Mouse (Mus musculus): ENCODE data around the gene Cox19. TPM values are rescaled to one million over a fixed set of nuclear protein-coding genes. Genes with fewer than 3 reads are reported as not detected.

The Cox19 gene
- polyA plus RNA-seq, 1 experiment from 2014 or later: 118 TPM

- no peaks in the 10 kb centered on the region for H3K36me3 ChIP-seq
- H3K4me3 ChIP-seq (replicated peaks): no peak overlapping the region
- no peak overlapping the region for H3K9ac ChIP-seq (replicated peaks)
- peak overlapping the region; percentile 17 for H3K4me2 ChIP-seq
- WGBS: 87% methylated on average over 18 of the region's 18 CpGs
- H3K4me1 ChIP-seq (replicated peaks): peaks cover 52% of the 10 kb centered on the region
- no peaks in the 10 kb centered on the region; the same call in 1 of the 2 replicates for H3K27me3 ChIP-seq
- no peak for ATAC-seq (ENCODE audit: insufficient number of reproducible peaks, insufficient read depth, low FRiP score, low TSS enrichment, low read depth)
- H3K27ac ChIP-seq: 0 out of 2 replicates have a peak overlapping the region, but pooled peaks have one; percentile 13
- no peaks in the 10 kb centered on the region for H3K9me3 ChIP-seq
Observed at GRCm38 (mm10) chr5:139381586-139382513, 30.6 kb upstream of the Cox19 start.

DNA sequence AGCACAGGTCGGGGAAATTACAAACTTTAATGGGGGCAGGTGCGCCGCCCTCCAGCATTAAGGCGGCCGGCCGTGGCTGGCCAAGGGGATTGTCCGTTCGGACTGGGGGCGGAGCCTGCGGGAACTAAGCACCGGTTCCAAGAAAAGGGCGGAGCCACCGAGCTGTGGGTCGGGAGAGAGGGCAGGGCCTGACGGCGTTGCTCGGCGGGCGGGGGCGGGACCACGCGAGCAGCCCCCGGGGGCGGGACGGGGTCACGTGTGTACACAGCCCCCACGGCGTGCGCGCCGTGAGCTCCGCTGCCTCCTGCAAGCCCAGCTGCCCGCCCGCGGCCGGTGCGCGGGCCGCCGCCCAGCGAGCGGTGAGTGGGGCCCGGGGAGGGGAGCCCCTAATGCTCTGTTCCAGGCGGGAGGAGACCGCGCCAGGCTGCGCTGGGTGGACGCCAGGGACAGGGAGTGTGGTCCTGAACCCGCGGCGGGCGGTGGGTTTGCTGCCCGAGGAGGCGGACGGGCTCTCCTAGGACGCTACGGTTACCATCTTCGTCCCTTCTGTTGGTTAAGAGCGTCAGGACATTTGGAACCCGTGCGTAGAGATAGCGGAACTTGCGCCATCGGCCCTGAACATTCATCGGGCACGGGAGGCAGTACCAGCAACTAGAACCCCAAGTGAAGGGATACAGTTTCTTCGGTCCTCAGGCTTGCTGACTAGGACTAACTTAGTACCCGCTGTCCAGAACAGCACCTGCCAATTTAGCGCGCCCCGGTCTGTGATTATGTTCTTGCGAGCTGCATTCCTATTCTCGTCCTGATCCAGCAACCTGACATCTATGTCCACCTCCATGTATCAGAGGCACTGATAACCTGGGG lies 29.4 kb upstream of the Cox19 start:
- Histone ChIP-seq H3K4me3 (replicated peaks) (peak overlapping the region; percentile 68), H3K9ac (replicated peaks) (peak overlapping the region; percentile 74), H3K27me3 (no peaks in the 10 kb centered on the region; the same call in 1 of the 2 replicates), H3K9me3 (no peaks in the 10 kb centered on the region), H3K36me3 (no peaks in the 10 kb centered on the region), H3K4me1 (replicated peaks) (peaks cover 48% of the 10 kb centered on the region), H3K4me2 (peak overlapping the region; percentile 92), H3K27ac (peak overlapping the region; percentile 81)
- peak; percentile 70 for ATAC-seq (ENCODE audit: insufficient number of reproducible peaks, insufficient read depth, low FRiP score, low TSS enrichment, low read depth)
- 1% methylated on average over 72 of the region's 73 CpGs for WGBS

GRCm38 (mm10) chr5:139379771-139380384 lies 28.7 kb upstream of the Cox19 start:
- H3K9ac ChIP-seq (replicated peaks): no peak overlapping the region
- H3K4me2 ChIP-seq: peak overlapping the region; percentile 92
- H3K36me3 ChIP-seq: no peaks in the 10 kb centered on the region
- peak overlapping the region; percentile 68 for H3K4me3 ChIP-seq (replicated peaks)
- peaks cover 46% of the 10 kb centered on the region for H3K4me1 ChIP-seq (replicated peaks)
- 28% methylated on average over 8 of the region's 8 CpGs for WGBS
- peak overlapping the region; percentile 81; the same call in 1 of the 2 replicates for H3K27ac ChIP-seq
- H3K9me3 ChIP-seq: no peaks in the 10 kb centered on the region
- no peaks in the 10 kb centered on the region; the same call in 1 of the 2 replicates for H3K27me3 ChIP-seq
- no peak; the same call in 1 of the 2 replicates for ATAC-seq (ENCODE audit: insufficient number of reproducible peaks, insufficient read depth, low FRiP score, low TSS enrichment, low read depth)

GRCm38 (mm10) chr5:139378986-139379629 lies 27.9 kb upstream of the Cox19 start:
- ATAC-seq (ENCODE audit: insufficient number of reproducible peaks, insufficient read depth, low FRiP score, low TSS enrichment, low read depth): no peak
- H3K4me3 ChIP-seq (replicated peaks): no peak overlapping the region
- H3K27me3 ChIP-seq: no peaks in the 10 kb centered on the region; the same call in 1 of the 2 replicates
- H3K4me2 ChIP-seq: 0 out of 2 replicates have a peak overlapping the region, but pooled peaks have one; percentile 19
- WGBS: 56% methylated on average over 21 of the region's 21 CpGs
- no peak overlapping the region for H3K9ac ChIP-seq (replicated peaks)
- H3K4me1 ChIP-seq (replicated peaks): peaks cover 40% of the 10 kb centered on the region
- H3K9me3 ChIP-seq: no peaks in the 10 kb centered on the region
- no peaks in the 10 kb centered on the region for H3K36me3 ChIP-seq
- peak overlapping the region; percentile 50; the same call in 1 of the 2 replicates for H3K27ac ChIP-seq

GRCm38 (mm10) chr5:139378271-139378556 lies 27.0 kb upstream of the Cox19 start:
- Histone ChIP-seq H3K4me1 (replicated peaks) (peaks cover 40% of the 10 kb centered on the region), H3K9ac (replicated peaks) (no peak overlapping the region), H3K27me3 (no peaks in the 10 kb centered on the region; the same call in 1 of the 2 replicates), H3K4me2 (no peak overlapping the region), H3K27ac (no peak overlapping the region; the same call in 1 of the 2 replicates), H3K9me3 (no peaks in the 10 kb centered on the region), H3K4me3 (replicated peaks) (no peak overlapping the region), H3K36me3 (no peaks in the 10 kb centered on the region)
- WGBS: 89% methylated on average over 7 of the region's 7 CpGs
- no peak for ATAC-seq (ENCODE audit: insufficient number of reproducible peaks, insufficient read depth, low FRiP score, low TSS enrichment, low read depth)

DNA sequence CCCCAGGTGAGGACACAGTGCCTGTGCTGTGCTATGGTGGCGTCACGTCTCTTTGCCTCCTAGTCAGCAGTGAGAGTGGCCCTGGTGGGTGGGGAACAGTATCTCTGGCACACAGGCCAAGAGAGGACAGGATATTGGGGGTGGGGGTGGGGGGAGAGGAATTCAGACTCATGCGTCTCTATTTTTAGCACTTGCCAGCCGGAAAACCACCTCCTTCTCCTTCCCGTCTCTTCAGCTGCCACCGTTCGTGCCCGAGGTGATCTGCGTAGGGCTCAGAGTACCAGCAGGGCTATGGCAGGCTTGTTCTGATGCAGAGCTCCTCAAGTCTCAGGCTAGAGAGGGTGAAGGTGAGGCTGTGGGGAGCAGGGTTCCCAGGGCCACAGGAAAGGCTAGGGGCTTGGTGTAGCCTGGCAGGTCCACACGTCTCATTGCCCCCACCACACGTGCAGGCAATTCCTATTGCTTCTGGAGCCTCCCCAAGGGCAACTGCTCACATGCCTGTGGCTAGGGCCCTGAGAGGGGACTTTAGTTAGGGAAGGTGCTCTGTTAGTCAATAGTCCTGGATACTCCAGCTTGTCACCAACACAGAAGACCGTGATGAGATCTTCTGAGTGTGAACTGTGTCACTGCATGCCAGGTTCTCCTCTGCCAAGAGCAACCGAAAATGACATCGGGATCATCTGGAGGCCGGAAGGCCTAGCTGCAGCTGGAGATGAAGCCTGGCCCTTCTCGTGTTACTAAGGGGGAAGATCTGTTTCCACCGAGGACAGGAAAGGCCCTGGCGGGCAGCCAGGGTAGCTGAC lies 26.5 kb upstream of the Cox19 start, which contains the start of gene Gpr146:
Gpr146 (plus strand) TSS at position 230 of the 803 bp plus-strand sequence.
- WGBS: 74% methylated on average over 18 of the region's 18 CpGs
- H3K9ac ChIP-seq (replicated peaks): no peak within 1 kb of the TSS
- H3K4me1 ChIP-seq (replicated peaks): peaks cover 43% of the 10 kb centered on the region
- no peak for ATAC-seq (ENCODE audit: insufficient number of reproducible peaks, insufficient read depth, low FRiP score, low TSS enrichment, low read depth)
- no peak within 1 kb of the TSS for H3K4me3 ChIP-seq (replicated peaks)
- no peaks in the 10 kb centered on the region for H3K9me3 ChIP-seq
- no peaks in the 10 kb centered on the region; the same call in 1 of the 2 replicates for H3K27me3 ChIP-seq
- H3K36me3 ChIP-seq: no peaks in the 10 kb centered on the region
- no peak within 1 kb of the TSS for H3K4me2 ChIP-seq
- peak within 1 kb of the TSS; percentile 64; the same call in 1 of the 2 replicates for H3K27ac ChIP-seq

DNA sequence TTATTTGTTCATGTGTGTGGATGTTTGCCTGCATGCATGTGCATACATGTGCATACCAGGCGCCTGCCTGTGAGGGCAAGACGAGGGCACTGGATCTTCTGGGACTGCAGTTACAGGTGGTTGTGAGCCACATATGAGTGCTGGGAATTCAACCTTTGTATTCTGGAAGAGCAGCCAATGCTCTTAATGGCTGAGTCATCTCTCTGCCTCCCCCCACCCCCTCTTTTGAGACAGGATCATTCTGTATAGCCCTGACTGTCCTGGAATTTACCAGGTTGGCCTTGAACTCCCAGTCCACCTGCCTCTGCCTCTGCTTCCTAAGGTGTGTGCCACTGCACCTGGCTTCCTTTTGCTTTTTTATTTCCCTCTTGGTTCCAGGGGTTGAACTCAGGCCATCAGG lies 23.6 kb upstream of the Cox19 start:
- H3K4me2 ChIP-seq: no peak overlapping the region
- H3K4me1 ChIP-seq (replicated peaks): peaks cover 46% of the 10 kb centered on the region
- no peak overlapping the region for H3K4me3 ChIP-seq (replicated peaks)
- no peak overlapping the region for H3K27ac ChIP-seq
- WGBS: 83% methylated on average over 2 of the region's 2 CpGs
- ATAC-seq (ENCODE audit: insufficient number of reproducible peaks, insufficient read depth, low FRiP score, low TSS enrichment, low read depth): no peak
- no peaks in the 10 kb centered on the region for H3K9me3 ChIP-seq
- no peaks in the 10 kb centered on the region for H3K36me3 ChIP-seq
- no peak overlapping the region for H3K9ac ChIP-seq (replicated peaks)
- H3K27me3 ChIP-seq: no peaks in the 10 kb centered on the region

GRCm38 (mm10) chr5:139373889-139374444 lies 22.7 kb upstream of the Cox19 start:
- ATAC-seq (ENCODE audit: insufficient number of reproducible peaks, insufficient read depth, low FRiP score, low TSS enrichment, low read depth): no peak
- Histone ChIP-seq H3K9ac (replicated peaks) (no peak overlapping the region), H3K4me2 (no peak overlapping the region), H3K36me3 (no peaks in the 10 kb centered on the region), H3K4me1 (replicated peaks) (peaks cover 38% of the 10 kb centered on the region), H3K9me3 (no peaks in the 10 kb centered on the region), H3K27ac (no peak overlapping the region), H3K4me3 (replicated peaks) (no peak overlapping the region), H3K27me3 (no peaks in the 10 kb centered on the region)
- 82% methylated on average over 6 of the region's 6 CpGs for WGBS

DNA sequence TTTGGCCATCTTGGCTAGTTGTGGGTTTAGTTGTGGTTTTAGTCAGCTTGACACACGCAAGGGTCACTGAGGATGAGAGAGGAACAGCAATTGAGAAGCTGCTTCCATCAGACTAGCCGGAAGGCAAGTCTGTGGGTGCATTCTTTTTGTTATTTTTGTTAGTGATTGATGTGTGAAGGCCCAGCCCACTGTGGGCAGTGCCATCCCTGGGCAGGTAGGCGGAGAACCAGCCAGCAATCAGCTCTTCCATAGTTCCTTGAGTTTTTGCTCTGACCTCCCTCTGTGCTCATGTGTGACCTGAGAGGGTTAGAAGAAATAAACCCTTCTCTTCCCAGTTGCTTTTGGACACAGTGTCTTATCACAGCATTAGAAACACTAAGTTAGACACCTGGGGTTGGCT lies 21.9 kb upstream of the Cox19 start:
- 86% methylated on average over 3 of the region's 3 CpGs for WGBS
- Histone ChIP-seq H3K4me3 (replicated peaks) (no peak overlapping the region), H3K9me3 (no peaks in the 10 kb centered on the region), H3K9ac (replicated peaks) (no peak overlapping the region), H3K4me1 (replicated peaks) (peaks cover 34% of the 10 kb centered on the region), H3K4me2 (no peak overlapping the region), H3K36me3 (no peaks in the 10 kb centered on the region), H3K27me3 (no peaks in the 10 kb centered on the region), H3K27ac (no peak overlapping the region)
- no peak for ATAC-seq (ENCODE audit: insufficient number of reproducible peaks, insufficient read depth, low FRiP score, low TSS enrichment, low read depth)

Measured in limb, embryonic 12.5 days (tissue).